Mouse (Mus musculus): ENCODE results near the gene Inhbc. TPM values are rescaled to one million over a fixed set of nuclear protein-coding genes. Genes with fewer than 3 reads are reported as not detected.
"Not testable (repeated sequence)": the region's sequence is repeated elsewhere in the genome, so short reads cannot be mapped to it uniquely, and the experiment has no call there.

Inhbc gene
- polyA plus RNA-seq, 1 experiment: not detected

GRCm38 (mm10) chr10:127310523-127311475 is 59.4 kb downstream of the Inhbc start:
- TF ChIP-seq CTCF (IDR thresholded peaks at IDR 0.05; ENCODE audit: borderline replicate concordance, extremely low read depth, insufficient read depth, insufficient read length) (no peak), POLR2A (IDR thresholded peaks at IDR 0.05; ENCODE audit: borderline replicate concordance, extremely low read depth, insufficient read depth, insufficient read length, poor library complexity, severe bottlenecking) (no peak)
- no peak for DNase-seq (ENCODE audit: low read depth)

GRCm38 (mm10) chr10:127309167-127309566 is 61.1 kb downstream of the Inhbc start:
- not testable (repeated sequence) for DNase-seq (ENCODE audit: low read depth)

Other genes with a start within 250 kb of the Inhbc start
- 71.3 and 93.8 TPM in 2 replicates for gene Os9, start 249.3 kb downstream of the Inhbc start, polyA plus RNA-seq (2012; rRNA removed)
- 48.7 and 72.4 TPM in 2 replicates for gene B4galnt1, start 205.2 kb downstream of the Inhbc start, polyA plus RNA-seq (2012; rRNA removed)
- gene Slc26a10, start 189.8 kb downstream of the Inhbc start, polyA plus RNA-seq (2012; rRNA removed): 1.1 and 2.6 TPM in 2 replicates
- gene Arhgef25, start 180.3 kb downstream of the Inhbc start, polyA plus RNA-seq (2012; rRNA removed): 66.7 and 98.2 TPM in 2 replicates
- gene Dtx3, start 174.7 kb downstream of the Inhbc start, polyA plus RNA-seq (2012; rRNA removed): 405 and 652 TPM in 2 replicates
- 20.2 and 24.7 TPM in 2 replicates for gene Pip4k2c, start 158.8 kb downstream of the Inhbc start, polyA plus RNA-seq (2012; rRNA removed)
- 97.5 and 134 TPM in 2 replicates for gene Kif5a, start 107.1 kb downstream of the Inhbc start, polyA plus RNA-seq (2012; rRNA removed)
- gene Dctn2, start 104.1 kb downstream of the Inhbc start, polyA plus RNA-seq (2012; rRNA removed): 326 and 373 TPM in 2 replicates
- 39.2 and 67.3 TPM in 2 replicates for gene Mbd6, start 81.4 kb downstream of the Inhbc start, polyA plus RNA-seq (2012; rRNA removed)
- gene Mars, start 58.6 kb downstream of the Inhbc start, polyA plus RNA-seq (2012; rRNA removed): 88.2 and 102 TPM in 2 replicates
- gene Arhgap9, start 48.5 kb downstream of the Inhbc start, polyA plus RNA-seq (2012; rRNA removed): 0.49 and 0.71 TPM in 2 replicates
- gene Gli1, start 28.5 kb downstream of the Inhbc start, polyA plus RNA-seq (2012; rRNA removed): 7.4 and 11.3 TPM in 2 replicates
- gene Inhbe, start 16.0 kb downstream of the Inhbc start, polyA plus RNA-seq (2012; rRNA removed): not detected in 2 replicates
- 58.6 and 110 TPM in 2 replicates for gene R3hdm2, start 9.9 kb upstream of the Inhbc start, polyA plus RNA-seq (2012; rRNA removed)
- gene Stac3, start 131.3 kb upstream of the Inhbc start, polyA plus RNA-seq (2012; rRNA removed): 6.8 and 9.8 TPM in 2 replicates
- 10.8 and 13.0 TPM in 2 replicates for gene Ndufa4l2, start 144.5 kb upstream of the Inhbc start, polyA plus RNA-seq (2012; rRNA removed)
- 80.8 and 100 TPM in 2 replicates for gene Shmt2, start 152.0 kb upstream of the Inhbc start, polyA plus RNA-seq (2012; rRNA removed)
- gene Nxph4, start 164.1 kb upstream of the Inhbc start, polyA plus RNA-seq (2012; rRNA removed): 19.9 and 48.8 TPM in 2 replicates